Mouse (Mus musculus): ENCODE data around the gene Bmx.

Gene Bmx

GRCm38 (mm10) chrX:164175311-164175710 is 82.7 kb downstream of the Bmx start:
- DNase-seq (ENCODE audit: low read depth, low spot score): no peak

GRCm38 (mm10) chrX:164173880-164174279 is 84.1 kb downstream of the Bmx start:
- no peak for DNase-seq (ENCODE audit: low read depth, low spot score)

GRCm38 (mm10) chrX:164171034-164171433 is 87.0 kb downstream of the Bmx start:
- DNase-seq (ENCODE audit: low read depth, low spot score): no peak

GRCm38 (mm10) chrX:164164681-164165080 is 93.3 kb downstream of the Bmx start:
- DNase-seq (ENCODE audit: low read depth, low spot score): no peak

GRCm38 (mm10) chrX:164154594-164154993 is 103.4 kb downstream of the Bmx start:
- no peak for DNase-seq (ENCODE audit: low read depth, low spot score)

- DNase-seq (ENCODE audit: low read depth, low spot score): no peak
Measured at GRCm38 (mm10) chrX:164153606-164154005, 104.4 kb downstream of the Bmx start.

- no peak for DNase-seq (ENCODE audit: low read depth, low spot score)
Measured at GRCm38 (mm10) chrX:164152703-164153102, 105.3 kb downstream of the Bmx start.

- DNase-seq (ENCODE audit: low read depth, low spot score): no peak
Measured at GRCm38 (mm10) chrX:164145463-164146250, 112.3 kb downstream of the Bmx start.
